Mouse (Mus musculus) WW6 (cell line): Measurements from ENCODE around the gene Syt17.

Source experiments
- DNase-seq: peaks from one replicate; pipeline ENCODE4 v3.0.0-alpha.2; 2013; ENCODE audit warnings: low read depth, low spot score

Syt17 gene

GRCm38 (mm10) chr7:118462818-118463762 lies 15.1 kb upstream of the Syt17 start:
- no peak for DNase-seq

- no peak for DNase-seq
These were observed 13.5 kb upstream of the Syt17 start for GRCm38 (mm10) chr7:118461400-118462136.

- DNase-seq, result no peak
These were observed 5.7 kb upstream of the Syt17 start for GRCm38 (mm10) chr7:118453722-118454121.

- no peak for DNase-seq
These were observed 4.9 kb upstream of the Syt17 start for GRCm38 (mm10) chr7:118452940-118453339.

- no peak for DNase-seq
These were observed 510 bp downstream of the Syt17 start for GRCm38 (mm10) chr7:118447291-118448133.

- no peak for DNase-seq
These were observed 4.0 kb downstream of the Syt17 start for GRCm38 (mm10) chr7:118443895-118444485.

GRCm38 (mm10) chr7:118443371-118443770 lies 4.7 kb downstream of the Syt17 start:
- DNase-seq, result no peak

- no peak for DNase-seq
These were observed 6.5 kb downstream of the Syt17 start for GRCm38 (mm10) chr7:118441535-118441934.

GRCm38 (mm10) chr7:118437101-118437802 lies 10.8 kb downstream of the Syt17 start:
- DNase-seq, result no peak

GRCm38 (mm10) chr7:118428937-118429336 lies 19.1 kb downstream of the Syt17 start:
- DNase-seq, result no peak

- DNase-seq, result no peak
These were observed 28.4 kb downstream of the Syt17 start for GRCm38 (mm10) chr7:118419491-118420180.

GRCm38 (mm10) chr7:118414183-118414582 lies 33.8 kb downstream of the Syt17 start:
- DNase-seq, result no peak

- DNase-seq, result no peak
These were observed 36.1 kb downstream of the Syt17 start for GRCm38 (mm10) chr7:118411877-118412276.

GRCm38 (mm10) chr7:118409421-118409820 lies 38.6 kb downstream of the Syt17 start:
- peak; percentile 9 for DNase-seq

GRCm38 (mm10) chr7:118405251-118405650 lies 42.8 kb downstream of the Syt17 start:
- no peak for DNase-seq

- DNase-seq, result no peak
These were observed 45.4 kb downstream of the Syt17 start for GRCm38 (mm10) chr7:118402576-118403022.

GRCm38 (mm10) chr7:118401949-118402348 lies 46.1 kb downstream of the Syt17 start:
- DNase-seq, result no peak

- DNase-seq, result no peak
These were observed 48.3 kb downstream of the Syt17 start for GRCm38 (mm10) chr7:118399764-118400163.

GRCm38 (mm10) chr7:118390705-118391104 lies 57.3 kb downstream of the Syt17 start:
- no peak for DNase-seq

- DNase-seq, result no peak
These were observed 67.0 kb downstream of the Syt17 start for GRCm38 (mm10) chr7:118380996-118381395.
